33 mouse cellular contexts compared by ENCODE assay signal in genomic region chr6:144076376-144076775, GRCm38 (mm10).
"Had no signal": no experiment of that assay in that cellular context is flagged by ENCODE, and none has a peak within 500 bp of the region (broad histone marks: within the 10 kb centered on the region; RNA-seq: fewer than 3 reads in every experiment).

No protein-coding gene starts in this region.

- H3K9ac ChIP-seq: heart, embryonic 12.5 days; heart, embryonic 13.5 days; heart, embryonic 15.5 days; hindbrain, embryonic 12.5 days; hindbrain, embryonic 13.5 days; hindbrain, embryonic 14.5 days; hindbrain, embryonic 15.5 days; intestine, embryonic 15.5 days; kidney, embryonic 15.5 days had no signal

- H3K27ac ChIP-seq: heart, embryonic 15.5 days; hindbrain, embryonic 10.5 days; hindbrain, embryonic 12.5 days; hindbrain, embryonic 13.5 days; hindbrain, embryonic 14.5 days; hindbrain, embryonic 15.5 days; hindbrain, postnatal 0 days; intestine, embryonic 15.5 days; kidney, embryonic 15.5 days; kidney, postnatal 0 days; layer of hippocampus, adult 2 months had no signal

- DNase-seq: heart, postnatal 10 days; heart, postnatal 14 days; heart, postnatal 36 days; heart, postnatal 4 days; kidney, adult 11 months; kidney, adult 18-20 months; kidney, adult 2 months; kidney, adult 8-10 months; kidney, adult 9 months; kidney, postnatal 10 days; kidney, postnatal 14 days; kidney, postnatal 25 days; kidney, postnatal 36 days; kidney, postnatal 4 days; layer of hippocampus, adult 9-11 months; layer of hippocampus, postnatal 36 days had no signal

- H3K27me3 ChIP-seq: heart, embryonic 12.5 days; heart, embryonic 13.5 days; heart, embryonic 15.5 days; hindbrain, embryonic 12.5 days; hindbrain, embryonic 13.5 days; hindbrain, embryonic 15.5 days; intestine, embryonic 15.5 days; kidney, embryonic 15.5 days had no signal

- H3K36me3 ChIP-seq: heart, embryonic 12.5 days; heart, embryonic 13.5 days; heart, embryonic 15.5 days; hindbrain, embryonic 10.5 days; hindbrain, embryonic 12.5 days; hindbrain, embryonic 13.5 days; hindbrain, embryonic 15.5 days; intestine, embryonic 15.5 days; kidney, embryonic 15.5 days had no signal

- H3K4me3 ChIP-seq: heart, embryonic 12.5 days; heart, embryonic 13.5 days; heart, embryonic 15.5 days; hindbrain, embryonic 10.5 days; hindbrain, embryonic 12.5 days; hindbrain, embryonic 13.5 days; hindbrain, embryonic 15.5 days; intestine, embryonic 15.5 days; kidney, embryonic 15.5 days; layer of hippocampus, adult 2 months had no signal

- ATAC-seq: hindbrain, embryonic 16.5 days; hindbrain, postnatal 0 days; inflammation-experienced regulatory T-cells, adult 6 months; intestine, embryonic 15.5 days; intestine, embryonic 16.5 days; intestine, postnatal 0 days had no signal

- H3K4me1 ChIP-seq: heart, embryonic 12.5 days; heart, embryonic 15.5 days; hindbrain, embryonic 10.5 days; hindbrain, embryonic 12.5 days; hindbrain, embryonic 13.5 days; hindbrain, embryonic 15.5 days had no signal
